Mouse (Mus musculus) MEL-GATA-1-ER (cell line): ENCODE measurements around the gene Npc1l1.

Source experiments
- DNase-seq: peaks from one replicate; pipeline ENCODE4 v3.0.0-alpha.2; 2012; ENCODE audit warnings: low read depth; ENCODE audit errors: extremely low read depth

The Npc1l1 gene

DNA sequence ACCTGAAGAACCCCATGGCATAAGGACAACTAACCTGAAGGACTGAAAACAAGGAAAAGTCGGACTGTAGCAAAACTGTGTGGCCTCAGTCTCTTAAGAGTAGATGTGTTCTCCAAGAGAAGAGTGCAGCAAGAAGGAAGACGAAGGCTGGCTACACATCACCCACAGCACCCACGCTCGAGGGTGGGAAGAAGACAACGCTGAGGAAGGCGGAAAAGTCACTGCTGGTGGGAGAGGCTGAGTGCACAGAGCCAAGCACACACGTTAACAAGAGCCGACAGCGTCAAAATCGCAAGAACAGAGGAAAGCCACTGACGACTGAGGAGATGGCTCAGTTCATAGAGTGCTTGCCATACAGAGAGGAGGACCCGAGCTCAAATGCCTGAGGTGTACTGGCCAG lies 66.2 kb downstream of the Npc1l1 start:
- no peak for DNase-seq

DNA sequence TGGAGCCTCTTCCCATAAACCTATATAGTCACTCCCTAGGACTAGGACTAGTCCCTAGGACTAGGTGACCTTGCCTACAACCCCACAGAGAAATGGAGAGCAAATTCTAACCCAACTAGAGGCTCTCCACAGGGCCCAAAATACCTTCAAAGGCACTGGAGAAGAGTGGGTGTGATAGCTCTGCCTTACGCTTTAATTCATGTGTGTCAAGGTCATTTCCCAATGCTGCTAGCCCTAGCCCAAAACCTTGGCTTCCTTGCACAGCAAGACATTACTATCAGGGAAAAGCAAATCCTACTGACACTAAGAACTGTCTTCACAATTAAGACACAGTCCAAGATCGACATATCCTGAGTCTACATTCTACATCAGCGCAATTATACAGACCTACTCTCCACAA lies 66.9 kb downstream of the Npc1l1 start:
- no peak for DNase-seq

DNA sequence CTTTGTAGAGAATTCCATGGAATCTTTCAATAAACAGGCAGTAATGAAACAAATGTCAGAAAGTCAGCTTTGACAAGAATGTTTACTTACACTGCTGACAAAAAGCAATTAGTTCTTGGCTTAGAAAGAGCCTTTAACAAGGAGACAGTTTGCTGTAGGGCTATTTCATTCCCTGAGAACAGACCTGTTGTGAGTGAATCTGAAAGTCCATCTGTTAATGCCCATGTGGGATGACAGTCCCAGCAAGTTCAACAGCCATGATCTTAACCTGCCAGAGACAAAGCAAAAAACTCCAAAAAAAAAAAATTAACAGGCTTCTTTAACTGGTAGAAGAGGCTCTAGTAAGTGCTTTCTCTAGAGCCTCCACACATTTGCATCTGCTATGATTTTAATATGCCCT lies 68.4 kb downstream of the Npc1l1 start:
- no peak for DNase-seq
